Mouse (Mus musculus) MEL (cell line): ENCODE measurements at regions not wholly inside any gene's neighbourhood (a gene's known extent, or its start where the extent isn't known, plus 50 kb on each side); places are given as distances from the start of the nearest gene placed in this dataset.

Experiments
- DNase-seq: peaks from one replicate; pipeline ENCODE4 v3.0.0; 2011; ENCODE audit warnings: low read depth, low spot score
- H3K27ac ChIP-seq: 2 replicates; pipeline ENCODE4 v1.5.1; 2012; ENCODE audit warnings: low read depth, mild to moderate bottlenecking, control low read depth, low read length, moderate library complexity; ENCODE audit not compliant: control insufficient read depth
- H3K27me3 ChIP-seq, 2 experiments: fragments of 150-350 bp in 1 of 2; sonication (generic) in 1 of 2; 2 replicates each; pipeline ENCODE4 v1.6.1; 2012; ENCODE audit warnings: low read length in 2 of 2, mild to moderate bottlenecking in 2 of 2, improper control_type of control experiment in 1 of 2, moderate library complexity in 1 of 2; ENCODE audit not compliant: insufficient read depth in 2 of 2, control insufficient read depth in 1 of 2
- H3K36me3 ChIP-seq, 2 experiments: 2 replicates each; pipeline ENCODE4 v1.6.1; 2012 to 2014; ENCODE audit warnings: low read length in 2 of 2, improper control_type of control experiment in 1 of 2, inconsistent platforms in 1 of 2, mild to moderate bottlenecking in 1 of 2; ENCODE audit not compliant: insufficient read depth in 2 of 2, control insufficient read depth in 1 of 2
- H3K4me1 ChIP-seq, 2 experiments: fragments of 150-350 bp in 1 of 2; sonication (generic) in 1 of 2; 2 replicates each; pipeline ENCODE4 v1.6.1; 2012; ENCODE audit warnings: low read length in 2 of 2, improper control_type of control experiment in 1 of 2, mild to moderate bottlenecking in 1 of 2; ENCODE audit not compliant: insufficient read depth in 2 of 2, control insufficient read depth in 1 of 2
- H3K4me3 ChIP-seq, 2 experiments: fragments of 150-350 bp in 1 of 2; sonication (generic) in 1 of 2; 2 replicates each; pipeline ENCODE4 v1.5.1; 2012; ENCODE audit warnings: low read depth in 2 of 2, low read length in 2 of 2, mild to moderate bottlenecking in 2 of 2, moderate library complexity in 2 of 2, control low read depth in 1 of 2, improper control_type of control experiment in 1 of 2; ENCODE audit not compliant: control insufficient read depth in 1 of 2, insufficient read depth in 1 of 2
- H3K79me2 ChIP-seq: 2 replicates; pipeline ENCODE4 v1.6.1; 2012; ENCODE audit warnings: mild to moderate bottlenecking, low read length, moderate library complexity; ENCODE audit not compliant: control insufficient read depth, poor library complexity, insufficient read depth
- H3K9ac ChIP-seq: 2 replicates; pipeline ENCODE4 v1.6.1; 2012; ENCODE audit warnings: low read depth, mild to moderate bottlenecking, control low read depth, low read length, moderate library complexity; ENCODE audit not compliant: control insufficient read depth, poor library complexity, severe bottlenecking
- H3K9me3 ChIP-seq: fragments of 150-350 bp; sonication (generic); replicated peaks from 2 replicates; pipeline ENCODE4 v1.6.1; 2012; ENCODE audit warnings: mild to moderate bottlenecking, low read length, improper control_type of control experiment, moderate library complexity; ENCODE audit not compliant: insufficient read depth
- BHLHE40 ChIP-seq: IDR thresholded peaks from 2 replicates; pipeline ENCODE4 v1.6.1; 2012; ENCODE audit warnings: low read depth, mild to moderate bottlenecking, inconsistent platforms, low read length, improper control_type of control experiment, borderline replicate concordance
- CHD1 ChIP-seq: IDR thresholded peaks from 2 replicates; pipeline ENCODE4 v1.6.1; 2012; ENCODE audit warnings: low read depth, mild to moderate bottlenecking, inconsistent platforms, low read length, improper control_type of control experiment
- CHD2 ChIP-seq: IDR thresholded peaks from 2 replicates; pipeline ENCODE4 v1.6.1; 2011; ENCODE audit warnings: low read length, improper control_type of control experiment
- CTCF ChIP-seq, 3 experiments: IDR thresholded peaks in 2 of 3; conservative IDR thresholded peaks in 1 of 3; 2 replicates each; pipeline ENCODE4 v1.5.1; 2011 to 2012; ENCODE audit warnings: low read length in 3 of 3, low read depth in 2 of 3, mild to moderate bottlenecking in 2 of 3, improper control_type of control experiment in 1 of 3, inconsistent platforms in 1 of 3, mixed read lengths in 1 of 3, moderate library complexity in 1 of 3; ENCODE audit not compliant: control insufficient read depth in 1 of 3, insufficient read depth in 1 of 3, poor library complexity in 1 of 3, severe bottlenecking in 1 of 3
- E2F4 ChIP-seq: IDR thresholded peaks from 2 replicates; pipeline ENCODE4 v1.6.1; 2011; ENCODE audit warnings: low read depth, low read length, improper control_type of control experiment, borderline replicate concordance
- EP300 ChIP-seq, 2 experiments: IDR thresholded peaks; 2 replicates each; pipeline ENCODE4 v1.6.1; 2011; ENCODE audit warnings: improper control_type of control experiment in 2 of 2, low read length in 2 of 2, low read depth in 1 of 2, mild to moderate bottlenecking in 1 of 2
- ETS1 ChIP-seq: IDR thresholded peaks from 2 replicates; pipeline ENCODE4 v1.6.1; 2012; ENCODE audit warnings: low read depth, mild to moderate bottlenecking, inconsistent platforms, low read length, improper control_type of control experiment, moderate library complexity
- GABPA ChIP-seq: IDR thresholded peaks from 2 replicates; pipeline ENCODE4 v1.6.1; 2012; ENCODE audit warnings: low read depth, mild to moderate bottlenecking, inconsistent platforms, low read length, improper control_type of control experiment, moderate library complexity
- HCFC1 ChIP-seq: IDR thresholded peaks from 2 replicates; pipeline ENCODE4 v1.6.1; 2012; ENCODE audit warnings: low read depth, mild to moderate bottlenecking, inconsistent platforms, low read length, improper control_type of control experiment, moderate library complexity
- MXI1 ChIP-seq: IDR thresholded peaks from 2 replicates; pipeline ENCODE4 v1.6.1; 2011; ENCODE audit warnings: mild to moderate bottlenecking, low read depth, low read length, improper control_type of control experiment
- MYB ChIP-seq: IDR thresholded peaks from 2 replicates; pipeline ENCODE4 v1.6.1; 2011; ENCODE audit warnings: mild to moderate bottlenecking, low read depth, low read length, improper control_type of control experiment
- POLR2A ChIP-seq, 2 experiments: IDR thresholded peaks; 2 replicates each; pipeline ENCODE4 v1.6.1; 2011 to 2012; ENCODE audit warnings: low read length in 2 of 2, mild to moderate bottlenecking in 2 of 2, control low read depth in 1 of 2, improper control_type of control experiment in 1 of 2, low read depth in 1 of 2, moderate library complexity in 1 of 2; ENCODE audit not compliant: control insufficient read depth in 1 of 2, insufficient read depth in 1 of 2, poor library complexity in 1 of 2
- POLR2AphosphoS2 ChIP-seq: IDR thresholded peaks from 2 replicates; pipeline ENCODE4 v1.6.1; 2011; ENCODE audit warnings: low read length, improper control_type of control experiment
- RCOR1 ChIP-seq: IDR thresholded peaks from 2 replicates; pipeline ENCODE4 v1.6.1; 2012; ENCODE audit warnings: low read depth, mild to moderate bottlenecking, inconsistent platforms, low read length, improper control_type of control experiment
- SIN3A ChIP-seq: IDR thresholded peaks from 2 replicates; pipeline ENCODE4 v1.6.1; 2012; ENCODE audit warnings: low read length, improper control_type of control experiment, inconsistent platforms
- TBP ChIP-seq: IDR thresholded peaks from 2 replicates; pipeline ENCODE4 v1.8.0; 2011; ENCODE audit warnings: low read depth, low read length, improper control_type of control experiment
- TCF12 ChIP-seq: IDR thresholded peaks from 2 replicates; pipeline ENCODE4 v1.6.1; 2014; ENCODE audit warnings: low read depth, mild to moderate bottlenecking, inconsistent platforms, low read length, improper control_type of control experiment, moderate library complexity
- UBTF ChIP-seq: IDR thresholded peaks from 2 replicates; pipeline ENCODE4 v1.6.1; 2012; ENCODE audit warnings: low read depth, mild to moderate bottlenecking, inconsistent platforms, low read length, improper control_type of control experiment, moderate library complexity, borderline replicate concordance; ENCODE audit not compliant: insufficient read depth
- USF1 ChIP-seq: IDR thresholded peaks from 2 replicates; pipeline ENCODE4 v1.6.1; 2014; ENCODE audit warnings: low read depth, mild to moderate bottlenecking, inconsistent platforms, low read length, improper control_type of control experiment, moderate library complexity
- USF2 ChIP-seq, 2 experiments: IDR thresholded peaks; 2 replicates each; pipeline ENCODE4 v1.6.1; 2011 to 2012; ENCODE audit warnings: improper control_type of control experiment in 2 of 2, low read length in 2 of 2, borderline replicate concordance in 1 of 2, inconsistent platforms in 1 of 2, low read depth in 1 of 2, mild to moderate bottlenecking in 1 of 2; ENCODE audit not compliant: insufficient read depth in 1 of 2
- ZC3H11A ChIP-seq: IDR thresholded peaks from 2 replicates; pipeline ENCODE4 v1.6.1; 2012; ENCODE audit warnings: low read depth, mild to moderate bottlenecking, inconsistent platforms, low read length, improper control_type of control experiment
- ZMIZ1 ChIP-seq: IDR thresholded peaks from 2 replicates; pipeline ENCODE4 v1.6.1; 2012; ENCODE audit warnings: low read depth, mild to moderate bottlenecking, inconsistent platforms, low read length, improper control_type of control experiment, moderate library complexity

- Histone ChIP-seq H3K9me3 (no peaks in the 10 kb centered on the region), H3K9ac (no peak overlapping the region), H3K4me1 (no peaks in the 10 kb centered on the region), H3K4me3 (no peak overlapping the region), H3K27ac (no peak overlapping the region), H3K79me2 (no peaks in the 10 kb centered on the region), H3K27me3 (peaks cover 8 to 20% of the 10 kb centered on the region in 2 experiments; a peak in 3 of 4 replicates), H3K36me3 (no peaks in the 10 kb centered on the region)
- DNase-seq, result no peak
- no peak for TF ChIP-seq POLR2AphosphoS2
- no peak for TF ChIP-seq USF2 (IDR thresholded peaks at IDR 0.05; ENCODE audit: borderline replicate concordance in 1 of 2, insufficient read depth in 1 of 2, low read depth in 1 of 2, low read length in 2 of 2)
- no peak for TF ChIP-seq POLR2A (IDR thresholded peaks at IDR 0.05; ENCODE audit: control insufficient read depth in 1 of 2, insufficient read depth in 1 of 2, low read depth in 1 of 2, low read length in 2 of 2, poor library complexity in 1 of 2)
- no peak for TF ChIP-seq SIN3A
- TF ChIP-seq ZC3H11A, result no peak
- TF ChIP-seq ZMIZ1, result no peak
- TF ChIP-seq CHD2, result no peak
These were observed 268.6 kb downstream of the Tle3 start for GRCm38 (mm10) chr9:61640739-61641138.

GRCm38 (mm10) chr9:61638908-61639307, 266.7 kb downstream of the Tle3 start:
- H3K4me3 ChIP-seq, result no peak overlapping the region
- H3K79me2 ChIP-seq, result no peaks in the 10 kb centered on the region
- no peaks in the 10 kb centered on the region for H3K36me3 ChIP-seq
- DNase-seq, result no peak
- no peak for TF ChIP-seq RCOR1
- no peak for TF ChIP-seq BHLHE40
- TF ChIP-seq UBTF, result no peak
- TF ChIP-seq TCF12, result no peak
- no peak for TF ChIP-seq ETS1
- TF ChIP-seq SIN3A, result no peak
- TF ChIP-seq MYB, result no peak
- no peak for TF ChIP-seq USF2 (IDR thresholded peaks at IDR 0.05; ENCODE audit: borderline replicate concordance in 1 of 2, insufficient read depth in 1 of 2, low read depth in 1 of 2, low read length in 2 of 2)
- no peak for TF ChIP-seq GABPA
- no peak for TF ChIP-seq CTCF (IDR thresholded peaks at IDR 0.05 in 2 of 3, conservative IDR thresholded peaks at IDR 0.05 in 1 of 3; ENCODE audit: control insufficient read depth in 1 of 3, insufficient read depth in 1 of 3, low read depth in 2 of 3, low read length in 3 of 3, poor library complexity in 1 of 3, severe bottlenecking in 1 of 3)
- no peak for TF ChIP-seq HCFC1
- TF ChIP-seq MXI1, result no peak
- no peak for TF ChIP-seq CHD1
- no peak for TF ChIP-seq USF1
- TF ChIP-seq TBP, result no peak
- no peak for TF ChIP-seq EP300 (IDR thresholded peaks at IDR 0.05; ENCODE audit: low read depth in 1 of 2, low read length in 2 of 2)
- no peak for TF ChIP-seq E2F4
- TF ChIP-seq, all 39 proteins: peak for 0
- Histone ChIP-seq H3K27me3 (peaks cover 8 to 16% of the 10 kb centered on the region in 2 experiments; a peak in 3 of 4 replicates), H3K9me3 (no peaks in the 10 kb centered on the region), H3K4me1 (no peaks in the 10 kb centered on the region), H3K9ac (no peak overlapping the region), H3K27ac (no peak overlapping the region)
